Mouse (Mus musculus): ENCODE measurements around the gene Glt1d1. TPM values are rescaled to one million over a fixed set of nuclear protein-coding genes. Genes with fewer than 3 reads are reported as not detected.
A peak's percentile ranks its signal among the peaks of the same experiment; 100 is the strongest.

The Glt1d1 gene
- under 1 TPM in 1 of 2 experiments, not detected in 1; 0.31 TPM for total RNA-seq (2021)
- long read RNA-seq, experiment 1, result 0 reads
- long read RNA-seq, experiment 2, result 0 reads

DNA sequence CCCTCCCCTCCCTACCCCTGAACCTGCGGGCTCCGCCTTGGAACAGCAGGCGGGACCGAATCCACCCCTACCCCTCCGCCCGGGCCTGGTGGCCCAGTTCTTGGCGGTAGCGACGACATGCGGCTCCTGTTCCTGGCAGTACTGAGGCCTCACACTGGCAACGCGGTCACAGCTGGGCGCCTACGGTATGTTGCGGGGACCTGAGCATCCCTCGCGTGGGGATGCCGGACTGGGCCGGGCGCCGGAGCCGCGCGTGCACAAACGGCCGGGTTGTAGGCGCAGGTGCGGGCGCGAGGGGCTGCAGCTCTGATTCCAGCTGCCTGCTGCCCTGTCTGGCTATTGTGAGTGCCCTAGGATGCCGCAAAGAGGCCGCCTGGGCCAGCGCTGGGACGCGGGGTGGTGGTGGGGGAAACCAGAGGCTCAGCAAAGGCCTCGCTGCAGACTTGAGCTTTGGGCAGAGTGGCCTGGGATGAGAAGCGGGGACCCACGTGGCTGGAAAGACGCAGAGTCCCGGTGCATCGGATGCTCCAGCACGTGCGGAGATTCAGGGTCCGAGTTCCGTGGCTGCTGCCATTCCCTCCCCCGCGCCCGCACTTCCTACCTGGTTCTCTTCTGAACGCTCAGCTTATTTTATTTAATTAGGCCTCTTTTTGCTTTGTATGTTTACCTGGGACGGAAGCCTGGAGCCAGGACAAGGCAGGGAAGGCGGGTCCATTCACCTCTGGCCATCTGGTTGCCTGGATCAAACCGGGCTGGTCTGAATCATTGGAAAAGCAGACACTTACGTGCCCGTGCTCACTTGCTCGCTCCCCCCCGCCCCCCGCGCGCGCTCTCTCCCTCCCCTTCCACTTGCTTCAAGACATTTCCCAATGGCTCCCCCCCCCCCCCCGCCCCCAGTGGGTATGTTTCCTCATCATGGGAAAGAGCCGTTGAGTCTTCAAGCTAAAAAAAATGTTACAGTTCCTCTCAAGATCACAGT, at the start of gene Glt1d1, which contains the start of gene Slc15a4:
Gene Glt1d1, plus strand, starts transcription at position 96 of the 979 bp plus-strand sequence.
Gene Slc15a4, minus strand, starts transcription at position 731 of the 979 bp plus-strand sequence.
- DNase-seq, result no peak

DNA sequence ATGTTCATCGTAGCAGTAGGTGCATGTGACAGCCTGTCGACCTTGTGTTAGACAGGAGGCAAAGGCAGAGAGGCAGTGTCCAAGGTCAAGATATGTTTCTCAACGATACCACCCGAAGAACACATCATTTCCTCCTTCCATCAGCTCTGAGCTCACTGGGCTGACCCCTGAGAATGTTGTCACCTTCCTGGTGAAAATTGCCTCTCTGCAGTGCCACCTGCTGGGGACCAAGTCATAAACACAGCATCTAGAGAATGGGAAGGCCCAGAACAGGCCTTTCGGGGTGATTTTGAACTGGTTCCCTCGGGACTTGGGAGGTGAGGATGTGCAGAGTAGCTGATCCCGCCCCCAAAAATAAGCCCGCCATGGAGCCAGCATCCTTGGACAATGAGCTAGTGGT, 48.4 kb upstream of the Glt1d1 start:
- DNase-seq, result no peak

DNA sequence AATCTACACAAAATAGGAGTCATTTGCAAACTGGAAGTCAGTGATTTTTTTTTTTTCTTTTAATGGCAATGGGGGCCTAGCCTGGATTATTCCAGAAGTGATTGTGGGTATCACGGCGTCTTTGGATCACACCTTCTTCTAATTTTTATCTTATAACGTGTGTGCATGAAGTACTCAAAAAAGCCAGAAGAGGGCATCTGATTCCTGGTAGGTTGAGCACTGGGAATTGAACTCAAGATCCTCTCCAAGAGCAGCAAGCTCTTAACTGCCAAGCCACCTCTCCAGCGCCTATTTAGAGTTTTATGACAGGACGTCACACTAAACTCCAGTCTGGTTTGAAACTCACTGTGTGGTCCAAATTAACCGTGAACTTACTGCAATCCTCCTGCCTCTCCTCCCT, 44.2 kb upstream of the Glt1d1 start:
- no peak for DNase-seq

DNA sequence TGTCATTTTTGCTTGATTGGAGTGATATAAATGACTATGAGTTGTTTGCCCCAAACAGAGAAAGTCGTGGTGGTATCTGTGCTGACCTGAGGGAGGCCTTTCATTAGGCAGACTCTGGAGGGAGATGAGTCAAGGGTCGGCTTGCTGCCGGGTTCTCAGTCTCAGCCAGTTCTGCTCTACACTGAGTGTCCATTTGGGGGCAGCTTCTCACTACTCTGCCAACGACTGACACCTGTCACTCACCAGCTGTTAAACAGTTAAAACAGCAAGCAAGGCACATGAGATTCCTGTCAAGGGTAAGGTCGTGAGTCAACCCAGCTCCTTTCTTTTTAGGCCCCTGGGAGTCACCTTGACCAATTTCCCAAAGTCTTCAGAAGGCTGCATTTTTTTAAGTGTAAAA, 39.7 kb upstream of the Glt1d1 start:
- DNase-seq, result no peak

DNA sequence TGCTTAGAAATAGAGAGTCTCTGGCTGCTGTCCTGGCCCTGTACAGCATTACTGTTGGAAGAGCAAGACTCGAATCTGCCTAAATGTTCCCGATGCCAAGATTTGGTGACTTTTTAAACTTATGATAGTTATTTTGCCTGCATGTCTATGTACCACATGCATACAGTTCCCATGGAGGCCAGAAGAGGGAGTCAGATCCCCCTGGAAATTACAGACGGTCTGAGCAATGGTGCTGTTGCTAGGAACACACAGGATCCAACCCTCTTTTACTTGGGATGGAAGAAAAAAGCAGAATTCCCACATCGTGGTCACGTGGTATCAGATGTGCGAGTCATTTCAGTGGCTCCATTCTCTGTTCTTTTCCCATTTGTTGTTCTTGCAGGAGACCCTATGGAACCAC, 39.2 kb upstream of the Glt1d1 start:
- DNase-seq, result no peak

DNA sequence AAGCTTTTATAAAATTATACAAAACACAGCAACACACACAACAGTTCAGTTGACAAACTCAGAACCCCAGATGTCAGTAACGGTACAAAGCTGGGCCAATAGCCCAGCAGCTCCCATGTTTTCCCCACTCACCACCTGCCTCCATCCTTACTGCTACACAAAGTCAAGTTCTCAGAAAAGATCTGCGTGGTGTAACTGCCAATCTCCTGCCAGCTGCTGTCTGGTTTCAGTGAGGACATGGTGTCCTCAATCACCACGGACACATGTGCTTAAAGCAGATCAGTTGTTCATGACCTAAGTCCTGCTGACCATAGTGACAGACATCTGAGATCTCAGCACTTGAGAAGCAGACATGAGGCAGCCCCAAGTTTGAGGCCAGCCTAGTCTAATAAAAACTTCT, 36.4 kb upstream of the Glt1d1 start:
- no peak for DNase-seq

DNA sequence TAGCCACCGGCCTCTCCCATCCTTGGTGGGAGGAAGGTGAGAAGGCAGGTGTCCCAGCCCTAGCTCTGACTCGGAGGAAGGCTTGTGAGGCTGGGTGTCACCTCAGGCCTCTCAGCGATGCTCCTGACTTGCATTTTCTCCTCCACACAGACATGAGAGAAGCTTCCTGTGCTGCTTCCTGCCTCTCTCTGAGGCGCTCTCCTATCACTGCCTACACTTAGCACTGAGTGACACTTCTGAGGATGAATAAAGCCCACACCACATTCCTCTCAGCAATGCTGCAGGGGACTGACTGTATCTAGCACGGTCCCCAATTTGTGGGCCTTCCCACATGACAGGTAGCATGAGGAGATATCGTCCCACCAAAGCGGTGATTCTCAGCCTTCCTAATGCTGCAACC, 35.2 kb upstream of the Glt1d1 start:
- no peak for DNase-seq

DNA sequence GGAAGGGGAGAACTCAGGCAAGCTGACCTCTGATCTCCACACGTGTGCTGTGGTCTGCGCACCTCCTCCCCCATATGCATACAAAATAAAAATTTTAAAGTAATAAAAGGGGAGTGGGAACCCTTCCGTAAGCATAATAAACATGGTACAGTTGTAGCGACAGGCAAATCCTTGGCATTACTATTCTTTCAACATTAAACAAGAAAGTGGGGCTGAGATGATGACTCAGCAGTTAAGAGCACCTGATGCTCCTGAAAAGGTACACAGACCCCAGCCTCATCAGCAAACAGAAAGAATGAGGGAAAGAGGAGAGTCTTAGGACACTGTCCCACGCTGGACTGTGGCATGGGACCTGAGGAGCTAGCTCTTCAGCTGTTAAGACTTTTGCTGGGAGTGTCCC, 29.1 kb upstream of the Glt1d1 start:
- no peak for DNase-seq

DNA sequence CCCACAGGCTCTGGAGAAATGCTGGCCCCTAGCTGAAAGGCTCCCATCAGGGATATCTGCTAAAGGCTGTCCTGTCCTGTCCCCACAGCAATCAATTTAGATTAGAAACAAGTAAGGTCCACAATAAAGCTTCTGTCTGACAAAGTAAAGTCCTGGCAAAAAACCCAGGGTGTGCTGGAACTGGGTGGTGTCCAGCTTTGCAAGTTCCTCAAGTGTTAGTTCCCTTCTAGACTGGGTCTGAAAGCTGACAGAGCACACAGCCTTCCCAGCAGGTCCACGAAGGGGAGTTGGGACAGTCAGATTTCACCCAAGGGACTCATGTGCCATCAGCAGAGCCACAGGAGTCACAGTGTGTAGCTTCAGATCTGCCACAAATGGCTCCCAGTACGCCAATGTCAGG, 24.6 kb upstream of the Glt1d1 start:
- no peak for DNase-seq

DNA sequence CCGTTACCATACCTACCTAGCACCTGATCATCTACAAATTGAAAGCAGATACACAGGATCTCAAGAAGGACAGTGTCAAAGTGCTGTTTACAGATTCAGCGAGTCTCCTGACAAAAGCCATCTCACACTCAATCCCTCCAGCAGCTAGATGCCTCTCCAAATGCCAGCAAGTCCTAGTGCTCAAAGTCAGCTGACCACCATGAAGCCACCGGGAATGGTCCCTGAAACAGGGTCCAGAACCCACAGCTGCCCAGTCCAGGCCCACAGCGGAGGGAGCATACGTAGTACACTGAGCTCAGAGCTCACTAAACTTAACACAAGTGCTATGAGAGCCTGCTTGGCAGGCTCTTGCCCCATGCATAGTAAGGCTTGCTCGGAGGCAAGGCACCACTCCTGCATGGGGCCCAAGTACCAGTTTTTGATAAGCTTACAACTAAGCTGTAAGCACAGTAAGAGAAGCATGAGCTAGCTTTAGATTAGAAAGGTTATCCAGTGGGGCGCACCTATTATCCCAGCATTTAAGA, 22.8 kb upstream of the Glt1d1 start:
- DNase-seq, result no peak

DNA sequence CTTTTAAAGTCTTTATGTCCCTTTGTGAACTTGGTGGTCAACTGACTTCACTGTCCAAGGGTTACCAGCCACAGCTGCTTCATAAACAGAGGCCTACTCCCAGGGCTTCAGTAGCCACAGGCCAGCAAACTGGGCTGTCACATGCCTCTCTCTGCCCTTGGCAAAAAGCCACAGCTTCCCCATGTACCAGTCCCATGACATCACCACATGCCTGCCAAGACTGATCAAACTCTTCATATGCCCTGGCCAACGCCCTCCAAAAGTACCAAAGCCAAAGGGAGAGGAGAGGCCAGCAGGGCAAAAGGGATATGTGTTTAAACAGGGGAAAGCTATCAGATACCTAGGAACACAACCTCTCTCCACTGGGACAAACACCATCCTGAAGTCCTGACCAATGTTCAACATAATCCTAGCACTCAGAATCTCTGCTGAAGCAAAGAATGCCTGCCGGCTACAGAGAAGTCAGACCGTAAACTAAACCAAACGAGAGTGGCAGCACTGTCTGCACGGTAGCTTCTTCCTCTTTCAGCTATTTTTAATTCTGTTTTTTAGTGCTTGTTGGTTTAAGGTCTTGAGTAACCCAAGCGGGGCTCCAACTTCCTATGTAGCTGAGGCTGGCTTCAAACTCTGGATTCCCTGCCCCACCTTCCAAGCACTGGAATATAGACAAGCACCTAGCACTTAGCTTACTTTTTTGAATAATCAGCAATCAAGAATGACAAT, 21.1 kb upstream of the Glt1d1 start:
- peak; percentile 38 for DNase-seq

DNA sequence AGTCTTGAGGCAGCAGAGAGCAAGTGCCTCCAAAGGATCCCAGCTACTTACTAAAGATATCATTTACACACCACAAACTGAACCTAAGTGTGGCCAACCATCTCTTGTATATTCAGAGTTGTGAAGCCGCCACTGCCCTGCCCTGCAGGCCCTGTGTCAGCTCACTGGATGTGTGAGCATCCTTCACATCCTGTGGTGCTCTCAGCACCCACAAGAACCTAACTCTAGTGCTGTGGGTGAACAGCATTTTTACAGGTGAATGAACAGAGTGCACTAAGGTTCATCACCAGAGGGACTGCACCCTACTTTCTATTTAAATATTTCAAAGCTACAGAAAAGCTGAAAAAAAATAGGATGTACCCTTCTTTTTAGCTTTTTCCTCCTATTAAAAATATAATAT, 20.2 kb upstream of the Glt1d1 start:
- no peak for DNase-seq

DNA sequence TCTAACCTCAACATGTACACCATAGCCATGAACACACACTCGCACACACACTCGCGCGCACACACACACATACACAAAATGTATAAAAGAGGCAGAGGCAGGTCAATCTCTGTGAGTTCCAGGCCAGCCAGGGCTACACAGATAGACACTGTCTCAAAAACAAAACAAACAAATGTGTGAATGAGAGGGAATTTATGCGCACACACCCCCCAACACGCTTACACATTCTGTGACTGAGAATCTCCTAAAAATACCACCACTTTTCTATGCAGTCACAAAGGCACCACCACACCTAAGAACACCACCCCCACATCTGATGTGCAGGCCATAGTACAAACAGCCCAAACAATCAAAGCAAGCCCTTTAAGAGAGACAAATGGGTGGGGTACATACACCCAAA, 19.7 kb upstream of the Glt1d1 start:
- no peak for DNase-seq

DNA sequence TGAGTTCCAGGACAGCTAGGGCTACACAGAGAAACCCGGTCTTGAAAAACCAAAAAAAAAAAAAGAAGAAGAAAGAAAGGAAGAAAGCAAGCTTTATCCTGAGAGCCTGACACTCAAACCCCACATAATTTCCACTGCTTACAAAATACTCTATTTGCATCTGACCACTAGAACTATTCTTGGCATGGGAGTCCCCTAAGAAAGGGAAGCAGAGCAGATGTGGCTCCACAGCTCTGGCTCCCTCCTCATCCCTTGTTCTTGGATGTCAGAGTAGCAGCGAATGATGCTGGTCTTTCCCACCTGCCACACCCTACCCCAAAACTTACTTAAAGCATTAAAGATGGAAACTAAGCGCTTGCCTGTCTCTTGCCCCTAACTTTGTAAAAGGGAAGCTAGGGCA, 16.6 kb upstream of the Glt1d1 start:
- no peak for DNase-seq

DNA sequence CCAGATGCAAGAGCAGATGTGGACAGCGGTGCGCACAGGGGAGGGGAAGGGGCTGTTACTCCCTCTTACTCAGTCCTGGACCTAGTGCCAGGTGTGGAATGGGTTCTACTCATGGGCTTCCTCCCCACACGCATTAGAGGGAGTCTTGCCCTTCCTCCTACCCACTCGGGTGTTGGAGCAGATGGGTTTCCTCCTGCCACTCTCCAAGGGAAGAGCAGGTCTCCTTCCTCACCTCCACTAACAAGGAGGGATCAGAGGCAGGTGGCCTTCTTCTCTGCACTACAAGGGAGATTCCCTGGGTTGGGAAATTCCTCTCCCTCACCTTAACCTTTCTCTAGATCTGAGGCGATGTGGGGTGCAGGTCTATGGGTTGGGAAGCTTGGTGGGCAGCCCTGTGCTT, 15.9 kb upstream of the Glt1d1 start:
- DNase-seq, result no peak

DNA sequence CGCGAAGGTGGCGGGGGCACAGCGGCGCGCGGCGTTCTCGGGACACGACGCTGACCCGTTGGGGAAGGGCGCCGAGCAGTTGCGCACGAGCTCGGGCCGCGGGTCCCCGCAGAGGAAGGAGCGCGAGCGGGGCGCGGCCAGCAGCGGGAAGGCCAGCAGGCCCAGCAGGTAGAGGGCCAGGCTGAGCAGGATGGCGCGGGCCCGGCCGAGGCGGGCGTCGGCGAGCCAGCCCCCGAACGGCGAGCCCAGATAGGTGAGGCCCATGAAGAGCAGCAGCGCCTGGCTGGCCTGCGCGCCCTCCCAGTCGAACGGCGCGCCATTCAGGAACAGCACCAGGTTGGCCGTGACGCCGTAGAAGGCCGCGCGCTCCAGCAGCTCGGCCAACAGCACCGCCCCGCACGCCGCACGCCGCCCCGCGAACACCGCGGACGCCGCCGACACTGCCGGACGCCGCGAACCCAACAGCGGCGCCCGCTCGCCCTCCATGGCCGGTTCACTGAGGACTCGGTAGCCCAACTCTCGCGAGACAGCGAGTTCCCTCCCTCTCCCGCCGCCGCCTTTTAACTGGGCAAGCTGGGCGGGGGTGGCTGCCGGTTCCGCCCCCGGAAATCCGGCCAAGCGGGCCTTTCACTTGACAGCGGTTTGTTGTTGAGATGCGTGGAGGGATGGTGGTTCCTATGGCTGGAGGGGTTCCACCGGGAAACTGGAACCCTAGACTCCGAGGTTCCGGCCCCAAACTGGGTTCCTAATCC, 15.0 kb upstream of the Glt1d1 start:
- peak; percentile 98 for DNase-seq

DNA sequence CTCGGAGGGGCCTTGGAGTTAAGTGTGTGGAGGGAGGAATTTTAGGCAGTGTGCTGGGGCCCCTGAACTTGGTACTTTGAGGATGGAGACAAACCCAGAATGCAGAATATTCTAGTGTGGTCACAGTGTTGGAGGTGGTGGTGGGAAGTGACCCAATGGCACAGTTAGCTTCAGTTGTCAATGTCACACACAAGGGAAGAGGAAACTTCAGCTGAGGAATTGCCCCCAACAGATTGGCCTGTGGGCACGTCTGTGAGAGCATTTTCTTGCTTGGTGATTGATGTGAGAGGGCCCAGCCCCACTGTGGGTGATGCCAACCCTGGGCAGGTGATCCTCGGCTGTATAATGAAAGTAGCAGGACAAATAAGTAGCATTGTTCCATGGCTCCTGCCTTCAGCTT, 13.2 kb upstream of the Glt1d1 start:
- DNase-seq, result no peak

DNA sequence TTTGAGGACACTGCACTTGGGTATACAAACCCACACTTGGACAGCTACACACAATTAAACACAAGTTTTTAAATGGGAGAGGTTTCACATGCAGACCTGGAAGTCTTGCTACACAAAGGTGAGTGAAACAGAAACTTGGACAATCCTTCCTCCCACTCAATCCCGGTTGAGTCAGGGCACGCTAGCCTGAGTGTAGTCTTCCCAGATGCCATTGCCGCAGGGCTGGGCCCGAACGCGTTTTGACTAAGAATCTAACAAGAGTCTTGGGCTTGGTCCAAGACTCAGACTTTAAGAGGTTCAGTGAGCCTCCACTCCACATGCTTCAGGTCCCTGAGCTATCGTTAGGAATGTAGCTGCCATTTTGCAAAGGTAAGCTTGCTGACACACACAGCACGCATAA, 11.7 kb upstream of the Glt1d1 start:
- no peak for DNase-seq

DNA sequence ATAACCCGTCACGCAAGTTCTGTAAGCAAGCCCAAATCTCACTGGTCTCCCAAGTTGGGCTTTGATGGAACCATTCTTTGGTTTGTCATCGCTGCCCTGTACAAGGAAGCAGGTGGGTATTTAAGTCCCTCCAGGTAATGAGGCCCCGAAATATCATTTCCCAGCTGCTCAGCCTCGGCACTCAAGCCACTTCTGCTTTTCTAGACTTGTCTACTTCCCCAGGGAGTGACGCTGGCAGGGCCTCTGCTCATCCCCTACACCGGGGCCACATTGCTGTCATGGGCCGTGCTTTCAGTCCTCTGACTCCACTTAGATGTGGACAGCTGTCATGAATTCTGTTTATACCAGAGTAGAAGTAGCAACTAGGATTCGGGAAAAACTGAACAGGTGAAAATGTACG, 11.0 kb upstream of the Glt1d1 start:
- no peak for DNase-seq

DNA sequence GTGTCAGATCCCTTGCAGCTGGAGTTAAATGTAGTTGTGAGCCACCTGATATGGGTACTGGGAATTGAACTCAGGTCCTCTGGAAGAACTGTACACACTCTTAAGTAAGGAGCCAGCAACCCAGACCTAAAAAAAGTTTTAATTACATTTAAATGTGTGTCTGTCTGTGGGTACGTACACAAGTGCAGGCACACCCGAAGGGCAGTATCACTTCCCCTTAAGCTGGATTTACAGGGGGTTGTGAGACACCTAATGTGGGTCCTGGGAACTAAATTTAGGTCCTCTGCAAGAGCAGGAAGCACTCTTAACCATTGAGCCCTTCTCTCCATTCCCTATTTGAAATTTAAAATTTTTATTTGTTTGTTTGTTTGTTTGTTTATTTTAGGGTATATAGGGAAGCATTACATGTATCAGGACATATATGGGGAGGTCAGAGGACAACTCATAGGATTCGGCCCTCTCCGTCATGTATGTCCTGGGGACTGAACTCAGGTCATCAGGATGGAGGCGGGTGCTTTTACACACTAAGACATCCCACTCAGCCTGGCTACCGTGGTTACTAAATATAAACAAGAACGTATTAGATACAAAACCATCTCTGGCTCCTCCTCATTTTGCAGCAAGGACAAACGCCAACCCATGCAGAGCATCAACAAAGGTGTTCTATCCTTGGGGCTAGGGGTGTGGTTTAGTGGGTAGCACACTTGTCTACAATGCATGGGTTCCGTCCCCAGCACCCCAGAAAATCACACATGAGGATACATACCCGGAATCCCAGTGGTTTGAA, 7.4 kb upstream of the Glt1d1 start:
- no peak for DNase-seq

DNA sequence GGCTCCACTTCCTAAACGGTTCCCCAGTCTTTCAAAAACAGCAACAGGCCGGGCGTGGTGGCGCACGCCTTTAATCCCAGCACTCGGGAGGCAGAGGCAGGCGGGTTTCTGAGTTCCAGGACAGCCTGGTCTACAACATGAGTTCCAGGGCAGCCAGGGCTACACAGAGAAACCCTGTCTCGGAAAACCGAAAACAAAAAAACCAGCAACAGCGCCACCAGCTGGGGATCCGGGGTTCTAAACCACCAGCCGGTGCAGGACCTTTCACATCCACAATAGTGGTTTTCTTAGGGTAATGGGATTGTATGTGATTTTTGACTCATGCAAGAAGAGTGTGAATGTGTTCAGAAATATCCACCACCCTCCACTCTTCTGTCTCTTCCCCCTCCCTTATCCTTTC, 4.8 kb upstream of the Glt1d1 start:
- DNase-seq, result no peak

DNA sequence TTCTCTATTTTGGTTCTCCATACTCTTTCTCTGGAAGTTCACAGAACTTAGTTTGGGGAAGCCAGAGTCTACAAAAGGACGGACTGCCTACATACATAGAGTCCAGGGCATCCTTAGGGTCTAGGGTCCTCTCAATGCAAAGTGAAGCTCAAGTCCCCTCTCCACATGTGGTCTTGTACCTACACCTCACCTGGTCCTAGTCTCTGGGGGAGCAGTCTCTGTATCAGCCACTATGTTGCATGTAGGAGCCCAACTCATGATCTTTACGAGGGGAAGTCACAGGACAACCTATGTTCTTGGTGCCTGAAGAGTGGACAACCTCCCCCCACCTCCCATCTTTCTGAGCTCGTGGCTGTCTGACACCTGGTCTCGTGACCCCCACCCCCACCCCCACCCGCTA, 391 bp upstream of the Glt1d1 start:
- no peak for DNase-seq
